Mouse (Mus musculus): ENCODE data around the gene Slc30a5. TPM values are rescaled to one million over a fixed set of nuclear protein-coding genes. Genes with fewer than 3 reads are reported as not detected.
"Not testable (repeated sequence)": the region's sequence is repeated elsewhere in the genome, so short reads cannot be mapped to it uniquely, and the experiment has no call there.

Slc30a5 gene
- total and polyA plus RNA-seq, 3 experiments, result 10.0 to 86.3 (median 72.5) TPM

DNA sequence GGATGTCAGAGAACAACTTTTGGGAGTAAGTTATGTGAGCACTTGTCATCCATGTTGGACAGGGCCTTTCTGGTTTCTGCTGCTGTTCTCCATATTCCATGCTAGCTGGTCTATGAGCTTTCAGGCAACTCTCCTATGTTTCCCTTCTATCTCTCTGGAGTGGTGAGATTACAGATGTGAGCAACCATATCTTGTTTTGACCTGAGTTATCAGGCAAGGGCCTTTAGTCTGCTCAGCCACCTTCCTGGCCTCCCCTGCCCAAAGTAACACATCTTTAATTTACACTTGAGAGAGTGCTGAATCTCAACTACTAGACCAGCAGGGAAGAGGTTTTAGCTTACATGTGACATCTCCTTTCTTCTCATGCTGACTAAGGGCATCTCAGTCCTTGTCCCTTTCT, 32.5 kb upstream of the Slc30a5 start:
- Histone ChIP-seq H3K27me3 (ENCODE audit: insufficient read depth, low read length) (peaks cover 7% of the 10 kb centered on the region), H3K4me1 (ENCODE audit: insufficient read depth, low read depth, low read length) (peaks cover 4% of the 10 kb centered on the region; the same call in 1 of the 2 replicates), H3K9me3 (replicated peaks) (no peaks in the 10 kb centered on the region), H3K4me3 (ENCODE audit: low read depth, low read length) (no peak overlapping the region), H3K36me3 (replicated peaks) (no peaks in the 10 kb centered on the region)
- no peak for ATAC-seq (ENCODE audit: extremely low read depth, insufficient number of reproducible peaks, low FRiP score, poor library complexity, severe bottlenecking)
- no peak for DNase-seq (ENCODE audit: low spot score)
- TF ChIP-seq CTCF (IDR thresholded peaks at IDR 0.05; ENCODE audit: low read depth, low read length) (no peak), TAL1 (conservative IDR thresholded peaks at IDR 0.05; ENCODE audit: low read depth, low read length) (no peak), GATA2 (IDR thresholded peaks at IDR 0.05; ENCODE audit: borderline replicate concordance, low read depth, low read length) (no peak), GATA1 (IDR thresholded peaks at IDR 0.05; ENCODE audit: borderline replicate concordance, low read length) (no peak), POLR2AphosphoS5 (IDR thresholded peaks at IDR 0.05; ENCODE audit: insufficient replicate concordance, low read depth, low read length) (no peak)

DNA sequence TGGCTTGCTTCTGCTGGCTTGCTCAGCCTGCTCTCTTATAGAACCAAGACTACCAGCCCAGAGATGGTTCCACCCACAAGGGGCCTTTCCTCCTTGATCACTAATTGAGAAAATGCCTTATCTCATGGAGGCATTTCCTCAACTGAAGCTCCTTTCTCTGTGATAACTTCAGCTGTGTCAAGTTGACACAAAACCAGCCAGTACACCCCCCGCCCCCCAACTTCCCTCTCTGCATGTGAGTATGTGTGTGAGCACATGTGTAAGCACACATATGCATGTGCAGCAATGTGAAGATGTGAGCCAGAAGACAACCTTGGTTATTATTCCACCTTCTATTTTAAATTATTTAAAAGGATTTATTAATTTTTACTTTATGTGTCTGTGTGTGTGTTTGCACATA, 30.7 kb upstream of the Slc30a5 start:
- ATAC-seq (ENCODE audit: extremely low read depth, insufficient number of reproducible peaks, low FRiP score, poor library complexity, severe bottlenecking); H3K4me1 ChIP-seq (ENCODE audit: insufficient read depth, low read depth, low read length); H3K4me3 ChIP-seq (ENCODE audit: low read depth, low read length); H3K36me3 ChIP-seq (replicated peaks); H3K9me3 ChIP-seq (replicated peaks); DNase-seq (ENCODE audit: low spot score): not testable (repeated sequence)
- H3K27me3 ChIP-seq (ENCODE audit: insufficient read depth, low read length), result peaks cover 13% of the 10 kb centered on the region

DNA sequence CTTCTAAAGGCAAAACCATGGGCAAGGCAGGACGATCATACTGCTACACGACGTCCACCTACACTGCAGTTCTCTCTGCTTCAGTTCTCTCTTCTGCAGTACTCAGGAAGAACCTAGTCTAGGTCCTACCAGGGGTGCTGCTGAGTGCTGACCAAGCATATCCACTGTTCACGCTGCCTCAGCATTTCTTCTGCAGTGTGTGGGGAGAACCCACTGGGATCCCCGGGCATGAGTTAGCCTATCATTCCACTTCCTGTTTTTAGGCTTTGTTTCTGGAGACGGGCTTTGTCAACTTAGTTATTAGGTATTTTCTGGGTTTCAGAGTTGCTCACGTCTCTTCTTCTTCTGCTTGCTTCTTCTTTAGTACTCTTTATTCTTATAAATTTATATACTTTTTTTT, 25.9 kb upstream of the Slc30a5 start:
- DNase-seq (ENCODE audit: low spot score), result no peak
- ATAC-seq (ENCODE audit: extremely low read depth, insufficient number of reproducible peaks, low FRiP score, poor library complexity, severe bottlenecking), result no peak
- Histone ChIP-seq H3K27me3 (ENCODE audit: insufficient read depth, low read length) (peaks cover 27% of the 10 kb centered on the region), H3K4me1 (ENCODE audit: insufficient read depth, low read depth, low read length) (peaks cover 6% of the 10 kb centered on the region; the same call in 1 of the 2 replicates), H3K4me3 (ENCODE audit: low read depth, low read length) (no peak overlapping the region), H3K36me3 (replicated peaks) (no peaks in the 10 kb centered on the region), H3K9me3 (replicated peaks) (no peaks in the 10 kb centered on the region)
- TF ChIP-seq POLR2AphosphoS5 (IDR thresholded peaks at IDR 0.05; ENCODE audit: insufficient replicate concordance, low read depth, low read length) (no peak), TAL1 (conservative IDR thresholded peaks at IDR 0.05; ENCODE audit: low read depth, low read length) (no peak), GATA2 (IDR thresholded peaks at IDR 0.05; ENCODE audit: borderline replicate concordance, low read depth, low read length) (no peak), GATA1 (IDR thresholded peaks at IDR 0.05; ENCODE audit: borderline replicate concordance, low read length) (no peak), CTCF (IDR thresholded peaks at IDR 0.05; ENCODE audit: low read depth, low read length) (no peak)

DNA sequence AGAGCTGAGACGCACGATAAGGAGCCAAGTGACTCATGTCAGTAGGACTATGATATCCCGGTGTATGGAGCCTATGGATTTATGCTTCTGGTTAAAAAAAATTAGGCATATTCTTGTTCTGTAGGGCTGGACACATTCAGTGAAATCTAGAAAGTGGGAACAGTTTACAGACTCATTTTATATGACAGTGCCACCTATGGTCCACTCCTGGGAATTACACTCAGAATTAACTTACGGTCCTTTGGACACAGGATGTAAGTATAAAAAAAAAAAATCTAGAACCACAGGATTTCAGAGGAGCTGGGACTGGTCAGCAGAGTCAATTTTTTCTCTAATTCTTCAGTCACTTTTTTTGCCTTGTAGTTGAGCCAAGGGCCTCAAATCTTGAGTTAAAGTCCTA, 20.9 kb upstream of the Slc30a5 start:
- Histone ChIP-seq H3K4me3 (ENCODE audit: low read depth, low read length) (no peak overlapping the region), H3K36me3 (replicated peaks) (no peaks in the 10 kb centered on the region), H3K4me1 (ENCODE audit: insufficient read depth, low read depth, low read length) (peaks cover 2% of the 10 kb centered on the region; the same call in 1 of the 2 replicates), H3K9me3 (replicated peaks) (no peaks in the 10 kb centered on the region), H3K27me3 (ENCODE audit: insufficient read depth, low read length) (peaks cover 28% of the 10 kb centered on the region)
- TF ChIP-seq TAL1 (conservative IDR thresholded peaks at IDR 0.05; ENCODE audit: low read depth, low read length), result no peak
- TF ChIP-seq CTCF (IDR thresholded peaks at IDR 0.05; ENCODE audit: low read depth, low read length), result peak; percentile 43
- ATAC-seq (ENCODE audit: extremely low read depth, insufficient number of reproducible peaks, low FRiP score, poor library complexity, severe bottlenecking), result no peak
- DNase-seq (ENCODE audit: low spot score), result no peak

DNA sequence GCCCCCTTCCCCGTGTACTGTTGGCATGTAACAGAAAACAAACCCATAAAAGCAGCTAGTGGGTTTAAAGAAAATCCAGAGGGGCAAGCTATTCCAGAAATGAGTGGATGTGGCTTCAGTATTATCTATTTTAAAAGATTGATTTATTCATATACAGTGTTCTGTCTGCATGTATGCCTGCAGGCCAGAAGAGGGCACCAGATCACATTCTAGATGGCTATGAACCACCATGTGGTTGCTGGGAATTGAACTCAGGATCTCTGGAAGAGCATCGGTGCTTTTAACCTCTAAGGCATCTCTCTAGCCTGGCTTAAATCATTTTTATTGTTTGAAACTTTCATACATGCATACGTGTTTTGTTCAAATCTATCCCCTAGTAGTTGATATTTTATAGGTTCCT, 19.9 kb upstream of the Slc30a5 start:
- Histone ChIP-seq H3K4me3 (ENCODE audit: low read depth, low read length) (no peak overlapping the region), H3K9me3 (replicated peaks) (0 out of 2 replicates have a peak, but pooled peaks cover 2% of the 10 kb centered on the region), H3K27me3 (ENCODE audit: insufficient read depth, low read length) (peaks cover 18% of the 10 kb centered on the region), H3K36me3 (replicated peaks) (no peaks in the 10 kb centered on the region), H3K4me1 (ENCODE audit: insufficient read depth, low read depth, low read length) (peaks cover 4% of the 10 kb centered on the region; the same call in 1 of the 2 replicates)
- TF ChIP-seq GATA1 (IDR thresholded peaks at IDR 0.05; ENCODE audit: borderline replicate concordance, low read length) (no peak), POLR2AphosphoS5 (IDR thresholded peaks at IDR 0.05; ENCODE audit: insufficient replicate concordance, low read depth, low read length) (no peak), TAL1 (conservative IDR thresholded peaks at IDR 0.05; ENCODE audit: low read depth, low read length) (no peak), GATA2 (IDR thresholded peaks at IDR 0.05; ENCODE audit: borderline replicate concordance, low read depth, low read length) (no peak), CTCF (IDR thresholded peaks at IDR 0.05; ENCODE audit: low read depth, low read length) (no peak)
- no peak for ATAC-seq (ENCODE audit: extremely low read depth, insufficient number of reproducible peaks, low FRiP score, poor library complexity, severe bottlenecking)
- DNase-seq (ENCODE audit: low spot score), result no peak

DNA sequence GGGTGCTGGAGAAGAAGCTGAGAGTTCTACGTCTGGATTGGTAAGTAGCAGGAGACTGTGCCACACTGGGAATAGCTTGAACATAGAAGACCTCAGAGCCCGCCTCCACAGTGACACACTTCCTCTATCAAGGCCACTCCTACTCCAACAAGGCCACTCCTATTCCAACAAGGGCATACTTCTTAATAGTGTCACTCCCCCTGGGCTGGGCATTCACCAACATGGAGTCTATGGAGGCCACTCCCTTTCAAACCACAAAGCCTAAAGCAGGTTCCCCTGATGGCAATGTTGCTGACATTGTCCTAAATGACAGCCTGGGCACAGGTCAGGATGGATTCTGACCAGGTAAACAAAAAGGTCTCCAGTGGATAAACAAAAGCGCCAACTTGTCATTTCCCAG, 15.9 kb upstream of the Slc30a5 start:
- no peak overlapping the region for H3K4me3 ChIP-seq (ENCODE audit: low read depth, low read length)
- peaks cover 5% of the 10 kb centered on the region; the same call in 1 of the 2 replicates for H3K4me1 ChIP-seq (ENCODE audit: insufficient read depth, low read depth, low read length)
- ATAC-seq (ENCODE audit: extremely low read depth, insufficient number of reproducible peaks, low FRiP score, poor library complexity, severe bottlenecking) (no peak), DNase-seq (ENCODE audit: low spot score) (no peak)
- H3K36me3 ChIP-seq (replicated peaks), result no peaks in the 10 kb centered on the region
- 0 out of 2 replicates have a peak, but pooled peaks cover 2% of the 10 kb centered on the region for H3K9me3 ChIP-seq (replicated peaks)
- no peak for TF ChIP-seq CTCF (IDR thresholded peaks at IDR 0.05; ENCODE audit: low read depth, low read length)
- peaks cover 24% of the 10 kb centered on the region for H3K27me3 ChIP-seq (ENCODE audit: insufficient read depth, low read length)

DNA sequence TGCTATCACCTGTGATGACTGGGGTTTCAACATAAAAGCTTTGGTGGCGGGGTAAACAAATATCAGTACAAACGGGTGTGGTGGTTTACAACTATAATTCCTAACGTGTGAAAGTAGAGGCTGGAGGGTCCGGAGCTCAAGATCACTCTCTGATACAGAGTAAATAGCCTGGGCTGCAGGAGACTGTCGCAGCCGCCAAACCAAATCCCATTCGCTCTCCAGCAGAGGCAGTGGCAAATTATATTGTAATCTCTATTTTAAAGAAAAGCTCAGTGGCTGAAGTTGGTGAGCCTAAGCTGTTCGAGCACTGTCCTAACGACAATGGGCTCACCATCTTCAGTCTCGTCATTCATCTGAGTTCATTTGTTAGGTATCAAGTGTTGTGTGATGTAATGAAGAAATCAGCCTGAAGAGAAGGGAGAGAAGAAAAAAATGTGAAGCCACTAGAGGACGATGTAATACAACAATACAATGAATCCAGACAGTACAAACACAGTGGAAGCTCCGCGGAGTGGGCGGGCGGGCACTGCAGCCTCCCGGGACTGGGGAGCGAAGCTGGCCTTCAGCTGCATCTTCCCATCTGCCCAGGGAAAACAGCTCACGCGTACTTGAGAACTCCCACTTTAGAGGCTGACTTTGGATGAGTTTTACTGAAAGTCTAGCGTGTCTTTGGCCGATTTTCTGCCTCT, 13.8 kb upstream of the Slc30a5 start:
- DNase-seq (ENCODE audit: low spot score) (no peak), ATAC-seq (ENCODE audit: extremely low read depth, insufficient number of reproducible peaks, low FRiP score, poor library complexity, severe bottlenecking) (no peak)
- H3K4me3 ChIP-seq (ENCODE audit: low read depth, low read length), result no peak overlapping the region
- H3K27me3 ChIP-seq (ENCODE audit: insufficient read depth, low read length), result peaks cover 32% of the 10 kb centered on the region
- H3K4me1 ChIP-seq (ENCODE audit: insufficient read depth, low read depth, low read length), result peaks cover 9% of the 10 kb centered on the region; the same call in 1 of the 2 replicates
- H3K36me3 ChIP-seq (replicated peaks), result no peaks in the 10 kb centered on the region
- H3K9me3 ChIP-seq (replicated peaks), result 0 out of 2 replicates have a peak, but pooled peaks cover 2% of the 10 kb centered on the region
- no peak for TF ChIP-seq GATA2 (IDR thresholded peaks at IDR 0.05; ENCODE audit: borderline replicate concordance, low read depth, low read length)
- no peak for TF ChIP-seq POLR2AphosphoS5 (IDR thresholded peaks at IDR 0.05; ENCODE audit: insufficient replicate concordance, low read depth, low read length)
- TF ChIP-seq GATA1 (IDR thresholded peaks at IDR 0.05; ENCODE audit: borderline replicate concordance, low read length), result no peak
- TF ChIP-seq CTCF (IDR thresholded peaks at IDR 0.05; ENCODE audit: low read depth, low read length), result no peak
- TF ChIP-seq TAL1 (conservative IDR thresholded peaks at IDR 0.05; ENCODE audit: low read depth, low read length), result no peak

All from G1E (cell line).